Mouse (Mus musculus): Measurements from ENCODE around the gene Gba2.
"Not testable (repeated sequence)": the region's sequence is repeated elsewhere in the genome, so short reads cannot be mapped to it uniquely, and the experiment has no call there.

Gene Gba2

GRCm38 (mm10) chr4:43578376-43579204 is at the start of gene Gba2, which contains the start of gene Rgp1:
Gene Gba2 (minus strand): TSS chr4:43578873.
Gene Rgp1 (plus strand): TSS chr4:43578715.
- DNase-seq (ENCODE audit: low read depth) = peak; percentile 79

DNA sequence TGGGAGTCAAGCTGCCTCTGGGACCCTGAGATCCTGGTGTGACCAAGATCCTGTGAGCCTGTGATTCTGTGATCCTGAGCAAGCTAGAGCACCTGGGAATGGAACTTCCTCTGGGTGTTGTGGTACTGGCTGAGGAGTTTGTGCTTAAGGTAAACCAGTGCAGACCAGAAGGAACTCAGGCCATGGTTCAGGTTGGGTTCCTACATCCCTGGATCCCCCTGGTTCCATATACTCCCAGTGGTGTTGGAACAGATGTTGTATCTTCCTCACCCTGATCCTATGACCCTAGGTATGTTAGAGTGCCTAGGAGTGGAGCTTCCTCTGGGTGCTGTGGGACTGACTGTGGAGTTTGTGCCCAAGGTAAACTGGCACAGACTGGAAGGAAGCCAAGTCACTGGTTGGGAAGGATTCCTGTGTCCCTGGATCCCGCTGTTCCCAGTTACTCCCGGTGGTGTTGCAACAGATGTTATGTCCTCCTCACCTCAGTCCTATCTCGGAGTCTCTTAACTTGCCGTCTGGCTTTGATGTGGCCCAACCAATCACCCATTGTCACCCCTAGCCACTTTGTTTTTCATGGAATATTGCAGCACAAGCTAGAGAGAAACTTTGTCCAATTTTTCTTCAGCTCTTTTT is 41.6 kb upstream of the Gba2 start:
- no peak for DNase-seq (ENCODE audit: low read depth)

DNA sequence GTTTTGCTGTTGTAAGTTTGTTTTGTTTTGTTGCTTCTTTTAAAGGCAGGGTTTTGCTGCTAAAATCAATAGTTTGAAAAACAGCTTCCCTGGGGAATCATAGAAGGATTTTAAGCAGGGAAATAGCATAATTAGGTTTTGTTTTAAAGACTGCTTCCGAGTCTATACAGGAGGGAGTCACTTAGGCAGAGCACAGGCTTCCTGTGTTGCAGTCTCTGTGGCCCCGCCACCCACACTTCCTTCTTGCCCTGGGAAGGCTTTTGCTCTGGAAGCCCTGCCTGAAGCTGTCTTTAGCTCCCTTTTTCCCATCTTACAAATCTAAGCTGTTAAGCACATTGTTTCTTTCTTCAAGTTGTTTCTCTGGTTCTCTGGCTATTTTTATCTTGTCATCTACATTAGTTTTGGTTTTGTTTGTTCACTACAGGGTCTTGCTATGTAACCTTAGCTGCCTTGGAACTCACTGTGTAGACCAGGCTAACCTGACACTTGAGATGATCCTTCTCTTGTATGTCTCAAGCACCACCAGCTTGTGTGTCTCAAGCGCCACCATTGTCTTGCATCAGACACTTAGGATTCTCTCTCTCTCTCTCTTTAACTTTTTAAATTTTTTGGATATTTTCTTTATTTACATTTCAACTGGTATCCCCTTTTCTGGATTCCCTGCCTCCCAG is 34.5 kb upstream of the Gba2 start:
- DNase-seq (ENCODE audit: low read depth) = peak; percentile 15

DNA sequence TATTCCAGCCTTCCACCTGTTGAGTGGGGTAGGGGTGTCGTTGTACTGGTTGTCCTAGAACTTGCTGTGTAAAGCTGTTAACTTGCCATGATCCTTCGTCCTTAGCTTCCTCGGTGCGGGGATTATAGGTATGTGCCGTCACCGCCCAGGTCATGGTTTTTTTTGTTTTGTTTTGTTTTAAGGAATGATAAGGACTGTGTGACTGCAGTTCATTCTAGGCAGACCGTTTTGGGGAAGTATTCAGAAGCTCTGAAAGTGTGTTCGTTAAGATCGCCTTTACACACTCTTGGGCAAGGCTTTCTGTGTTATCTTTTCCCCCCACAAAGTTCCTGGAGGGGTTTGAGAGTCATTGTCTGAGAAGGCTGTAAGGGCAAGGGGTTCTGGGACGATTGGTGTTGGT is 33.9 kb upstream of the Gba2 start:
- no peak for DNase-seq (ENCODE audit: low read depth)

GRCm38 (mm10) chr4:43604751-43605685 is 26.3 kb upstream of the Gba2 start:
- DNase-seq (ENCODE audit: low read depth) = no peak

GRCm38 (mm10) chr4:43604099-43604498 is 25.4 kb upstream of the Gba2 start:
- no peak for DNase-seq (ENCODE audit: low read depth)

GRCm38 (mm10) chr4:43600195-43600934 is 21.7 kb upstream of the Gba2 start:
- no peak for DNase-seq (ENCODE audit: low read depth)

GRCm38 (mm10) chr4:43598650-43599380 is 20.1 kb upstream of the Gba2 start:
- DNase-seq (ENCODE audit: low read depth) = no peak

- peak; percentile 40 for DNase-seq (ENCODE audit: low read depth)
Observed at GRCm38 (mm10) chr4:43598200-43598599, 19.5 kb upstream of the Gba2 start.

- DNase-seq (ENCODE audit: low read depth) = not testable (repeated sequence)
Observed at GRCm38 (mm10) chr4:43596597-43596996, 17.9 kb upstream of the Gba2 start.

GRCm38 (mm10) chr4:43593453-43593852 is 14.8 kb upstream of the Gba2 start:
- DNase-seq (ENCODE audit: low read depth) = no peak

DNA sequence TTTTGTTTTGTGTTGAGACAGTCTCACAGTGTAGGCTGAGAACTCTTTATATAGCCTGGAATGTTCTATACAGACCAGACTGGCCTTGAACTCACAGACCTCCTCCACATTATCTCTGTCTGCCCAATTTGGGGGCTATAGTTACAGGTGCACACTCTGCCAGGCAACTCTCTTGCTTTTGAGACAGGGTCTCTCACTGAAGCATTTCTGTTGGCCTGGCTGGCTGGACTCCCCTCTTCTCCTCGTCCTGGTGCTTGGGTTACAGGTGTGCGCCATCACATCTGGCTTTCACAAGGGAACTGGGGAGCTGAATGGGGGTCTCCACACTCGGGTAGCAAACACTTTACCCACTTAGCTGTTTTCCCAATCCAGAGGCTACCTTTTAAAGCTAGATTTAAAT is 13.3 kb upstream of the Gba2 start:
- DNase-seq (ENCODE audit: low read depth) = no peak

- DNase-seq (ENCODE audit: low read depth) = no peak
Observed at GRCm38 (mm10) chr4:43591543-43591942, 12.9 kb upstream of the Gba2 start.

- DNase-seq (ENCODE audit: low read depth) = no peak
Observed at GRCm38 (mm10) chr4:43587681-43588080, 9.0 kb upstream of the Gba2 start.

DNA sequence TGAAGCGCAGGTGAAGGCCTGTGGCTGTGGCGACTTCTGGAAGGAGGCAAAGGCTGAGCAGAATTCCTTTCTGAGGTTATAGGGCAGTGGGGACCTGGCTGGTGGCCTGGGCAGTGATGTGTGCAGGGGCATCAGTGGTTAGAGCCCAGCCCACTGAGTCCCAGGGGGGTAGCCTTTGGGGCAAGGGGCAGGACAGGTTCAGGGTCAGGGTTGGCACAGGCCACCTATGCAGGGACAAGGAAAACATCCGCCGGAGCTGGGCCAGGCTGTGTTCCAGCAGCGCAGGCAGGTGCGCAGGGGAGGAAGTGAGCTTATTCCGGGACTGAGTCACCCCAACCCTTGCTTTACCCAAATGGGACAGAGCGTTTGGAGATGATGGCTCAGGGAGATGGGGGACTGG is 7.7 kb upstream of the Gba2 start:
- DNase-seq (ENCODE audit: low read depth) = no peak

GRCm38 (mm10) chr4:43585682-43586081 is 7.0 kb upstream of the Gba2 start:
- no peak for DNase-seq (ENCODE audit: low read depth)

GRCm38 (mm10) chr4:43584444-43585416 is 6.1 kb upstream of the Gba2 start, which contains the start of gene Msmp:
Gene Msmp (minus strand): TSS chr4:43584494.
- DNase-seq (ENCODE audit: low read depth) = no peak

DNA sequence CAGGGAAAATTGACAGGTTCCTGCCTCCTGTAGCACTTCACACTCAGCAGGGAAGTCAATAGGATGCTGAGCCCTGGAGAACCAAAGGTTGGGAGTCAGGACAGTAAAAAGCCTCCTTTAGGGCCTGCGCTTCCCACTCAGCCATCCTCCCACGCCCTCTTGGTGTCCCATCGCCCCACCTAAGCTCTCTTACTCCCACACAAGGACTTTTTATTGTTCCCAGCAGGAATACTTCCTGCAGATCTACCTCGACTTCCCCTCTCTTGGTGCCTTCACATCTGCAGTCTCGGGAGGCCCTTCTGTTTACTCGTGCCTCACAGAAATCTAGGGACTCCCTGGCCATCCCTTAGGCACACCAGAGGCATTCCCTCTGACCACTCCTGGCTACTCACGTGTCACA is 4.7 kb upstream of the Gba2 start:
- no peak for DNase-seq (ENCODE audit: low read depth)

DNA sequence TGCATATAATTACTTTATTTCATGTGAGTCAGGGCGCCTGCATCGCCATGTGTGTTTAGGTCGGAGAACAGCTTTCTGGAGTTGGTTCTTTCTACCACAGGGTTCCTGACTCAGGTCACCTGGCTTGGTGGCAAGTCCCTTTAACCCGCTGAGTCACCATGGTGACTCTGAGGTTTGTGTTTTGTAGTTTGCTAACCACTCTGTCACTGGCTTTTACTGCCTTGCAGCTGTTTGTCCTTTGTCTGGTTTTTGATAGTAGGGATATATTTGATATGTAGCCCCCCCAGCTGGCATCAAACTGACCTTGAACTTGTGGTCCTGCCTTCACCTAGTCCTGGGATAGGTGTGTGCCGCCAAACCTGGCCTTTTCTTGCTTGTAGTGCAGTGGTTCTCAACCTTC is 3.6 kb upstream of the Gba2 start:
- no peak for DNase-seq (ENCODE audit: low read depth)

All from NIH3T3 (cell line).